Mouse (Mus musculus): ENCODE results near the gene Pnrc2.

- no peak for TF ChIP-seq CTCF (IDR thresholded peaks at IDR 0.05; ENCODE audit: low read depth)
- TF ChIP-seq EP300 (IDR thresholded peaks at IDR 0.05; ENCODE audit: low read depth) = no peak
These were observed 48.5 kb upstream of the Pnrc2 start for GRCm38 (mm10) chr4:135922190-135922589.
